Mouse (Mus musculus) CH12.LX (cell line): ENCODE results near the gene Otud4. TPM values are rescaled to one million over a fixed set of nuclear protein-coding genes. Genes with fewer than 3 reads are reported as not detected.

Experiments used
- DNase-seq: peaks from one replicate; pipeline ENCODE4 v3.0.0-alpha.2; 2013; ENCODE audit errors: extremely low read depth
- H3K27ac ChIP-seq: 2 replicates; pipeline ENCODE4 v1.5.1; 2012; ENCODE audit warnings: low read depth, mild to moderate bottlenecking, control low read depth, moderate library complexity; ENCODE audit not compliant: insufficient read depth
- H3K27me3 ChIP-seq: replicated peaks from 2 replicates; pipeline ENCODE3; 2012; ENCODE audit warnings: inconsistent platforms
- H3K36me3 ChIP-seq, 2 experiments: replicated peaks in 1 of 2; 2 replicates each; pipeline versions ENCODE3 to v1.6.1; 2012; ENCODE audit warnings: inconsistent platforms in 1 of 2, low read length in 1 of 2, mild to moderate bottlenecking in 1 of 2, mixed read lengths in 1 of 2, moderate library complexity in 1 of 2; ENCODE audit not compliant: control insufficient read depth in 1 of 2, insufficient read depth in 1 of 2
- H3K4me1 ChIP-seq, 2 experiments: 2 replicates each; pipeline ENCODE4 v1.6.1; 2012; ENCODE audit warnings: inconsistent platforms in 1 of 2, moderate library complexity in 1 of 2; ENCODE audit not compliant: insufficient read depth in 2 of 2, control insufficient read depth in 1 of 2
- H3K4me2 ChIP-seq: 2 replicates; pipeline ENCODE4 v1.6.1; 2012; ENCODE audit warnings: low read depth, mild to moderate bottlenecking, control low read depth; ENCODE audit not compliant: poor library complexity, insufficient read depth, severe bottlenecking
- H3K4me3 ChIP-seq, 3 experiments: fragments of 150-350 bp in 1 of 3; sonication (generic) in 1 of 3; replicated peaks in 1 of 3; 2 replicates each; pipeline versions ENCODE3 to v1.5.1; 2011 to 2012; ENCODE audit warnings: low read depth in 2 of 3, low read length in 2 of 3, mild to moderate bottlenecking in 2 of 3, moderate library complexity in 2 of 3, control low read depth in 1 of 3, improper control_type of control experiment in 1 of 3, inconsistent platforms in 1 of 3, mixed read lengths in 1 of 3; ENCODE audit not compliant: poor library complexity in 1 of 3
- H3K79me2 ChIP-seq: replicated peaks from 2 replicates; pipeline ENCODE4 v1.6.1; 2012; ENCODE audit warnings: mild to moderate bottlenecking, moderate library complexity; ENCODE audit not compliant: control insufficient read depth, poor library complexity, insufficient read depth, severe bottlenecking; ENCODE audit errors: extremely low read depth
- H3K9ac ChIP-seq: 2 replicates; pipeline ENCODE4 v1.6.1; 2012; ENCODE audit warnings: low read depth, mild to moderate bottlenecking, control low read depth, moderate library complexity; ENCODE audit not compliant: insufficient read depth
- H3K9me3 ChIP-seq: replicated peaks from 2 replicates; pipeline ENCODE3; 2012; ENCODE audit warnings: low read length, inconsistent platforms, mixed read lengths
- CHD1 ChIP-seq: IDR thresholded peaks from 2 replicates; pipeline ENCODE4 v1.6.1; 2012; ENCODE audit warnings: low read depth, low read length, improper control_type of control experiment, inconsistent platforms
- E2F4 ChIP-seq: IDR thresholded peaks from 2 replicates; pipeline ENCODE4 v1.6.1; 2011; ENCODE audit warnings: low read depth, low read length, improper control_type of control experiment; ENCODE audit not compliant: insufficient replicate concordance
- EP300 ChIP-seq: IDR thresholded peaks from 2 replicates; pipeline ENCODE4 v1.6.1; 2011; ENCODE audit warnings: low read length, improper control_type of control experiment
- ETS1 ChIP-seq: conservative IDR thresholded peaks from 2 replicates; pipeline ENCODE4 v1.6.1; 2012; ENCODE audit warnings: low read depth, mild to moderate bottlenecking, inconsistent platforms, low read length, improper control_type of control experiment, moderate library complexity
- HCFC1 ChIP-seq: IDR thresholded peaks from 2 replicates; pipeline ENCODE4 v1.6.1; 2012; ENCODE audit warnings: low read depth, mild to moderate bottlenecking, inconsistent platforms, low read length, improper control_type of control experiment
- IRF4 ChIP-seq: IDR thresholded peaks from 2 replicates; pipeline ENCODE4 v1.6.1; 2014; ENCODE audit warnings: low read depth, mild to moderate bottlenecking, inconsistent platforms, low read length, improper control_type of control experiment
- JUN ChIP-seq: IDR thresholded peaks from 2 replicates; pipeline ENCODE4 v1.6.1; 2011; ENCODE audit warnings: low read depth, mild to moderate bottlenecking, low read length, improper control_type of control experiment, moderate library complexity; ENCODE audit not compliant: insufficient read depth
- JUND ChIP-seq: conservative IDR thresholded peaks from 2 replicates; pipeline ENCODE4 v1.6.1; 2011; ENCODE audit warnings: low read depth, low read length, improper control_type of control experiment
- MAFK ChIP-seq: IDR thresholded peaks from 2 replicates; pipeline ENCODE4 v1.6.1; 2011; ENCODE audit warnings: low read length, improper control_type of control experiment; ENCODE audit not compliant: insufficient replicate concordance
- MAX ChIP-seq: IDR thresholded peaks from 2 replicates; pipeline ENCODE4 v1.6.1; 2011; ENCODE audit warnings: low read length, improper control_type of control experiment
- MAZ ChIP-seq: IDR thresholded peaks from 2 replicates; pipeline ENCODE4 v1.6.1; 2012; ENCODE audit warnings: low read depth, mild to moderate bottlenecking, inconsistent platforms, low read length, improper control_type of control experiment, moderate library complexity
- MEF2A ChIP-seq: IDR thresholded peaks from 2 replicates; pipeline ENCODE4 v1.6.1; 2014; ENCODE audit warnings: low read depth, mild to moderate bottlenecking, inconsistent platforms, low read length, improper control_type of control experiment, borderline replicate concordance
- MYC ChIP-seq: IDR thresholded peaks from 2 replicates; pipeline ENCODE4 v1.6.1; 2011; ENCODE audit warnings: low read depth, mild to moderate bottlenecking, improper control_type of control experiment, low read length
- NELFE ChIP-seq: IDR thresholded peaks from 2 replicates; pipeline ENCODE4 v1.6.1; 2011; ENCODE audit warnings: low read depth, low read length, improper control_type of control experiment
- NRF1 ChIP-seq: IDR thresholded peaks from 2 replicates; pipeline ENCODE4 v1.6.1; 2014; ENCODE audit warnings: low read depth, mild to moderate bottlenecking, inconsistent platforms, low read length, improper control_type of control experiment, moderate library complexity
- POLR2A ChIP-seq: IDR thresholded peaks from 2 replicates; pipeline ENCODE4 v1.6.1; 2011; ENCODE audit warnings: low read depth, mild to moderate bottlenecking, improper control_type of control experiment, low read length
- RAD21 ChIP-seq: IDR thresholded peaks from 2 replicates; pipeline ENCODE4 v1.6.1; 2011; ENCODE audit warnings: low read depth, mild to moderate bottlenecking, low read length, improper control_type of control experiment, moderate library complexity
- RCOR1 ChIP-seq: conservative IDR thresholded peaks from 2 replicates; pipeline ENCODE4 v1.6.1; 2012; ENCODE audit warnings: low read depth, mild to moderate bottlenecking, inconsistent platforms, low read length, improper control_type of control experiment
- SIN3A ChIP-seq: IDR thresholded peaks from 2 replicates; pipeline ENCODE4 v1.6.1; 2012; ENCODE audit warnings: low read length, improper control_type of control experiment, inconsistent platforms
- SMC3 ChIP-seq: IDR thresholded peaks from 2 replicates; pipeline ENCODE4 v1.6.1; 2011; ENCODE audit warnings: low read depth, low read length, improper control_type of control experiment
- TBP ChIP-seq: conservative IDR thresholded peaks from 2 replicates; pipeline ENCODE4 v1.6.1; 2011; ENCODE audit warnings: low read depth, low read length, improper control_type of control experiment
- USF1 ChIP-seq: IDR thresholded peaks from 2 replicates; pipeline ENCODE4 v1.6.1; 2014; ENCODE audit warnings: low read depth, mild to moderate bottlenecking, inconsistent platforms, low read length, improper control_type of control experiment
- USF2 ChIP-seq: conservative IDR thresholded peaks from 2 replicates; pipeline ENCODE4 v1.6.1; 2011; ENCODE audit warnings: low read depth, low read length, improper control_type of control experiment
- ZKSCAN1 ChIP-seq: IDR thresholded peaks from 2 replicates; pipeline ENCODE4 v1.6.1; 2012; ENCODE audit warnings: low read depth, inconsistent platforms, low read length, improper control_type of control experiment, borderline replicate concordance
- ZMIZ1 ChIP-seq: IDR thresholded peaks from 2 replicates; pipeline ENCODE4 v1.6.1; 2012; ENCODE audit warnings: low read depth, mild to moderate bottlenecking, inconsistent platforms, low read length, improper control_type of control experiment
- dilution Hi-C: fragments of 300-500 bp; cut with MboI; formaldehyde crosslinking; loops from 2 replicates; pipeline ENCODE4 v1.14.3; 2020; ENCODE audit warnings: low sequenced_read_pairs; ENCODE audit not compliant: extremely low pct_unique_long_range_greater_than_20kb, extremely low pct_ligation_motif_present
- in situ Hi-C: fragments of 300-500 bp; cut with MboI; formaldehyde crosslinking; loops from 3 replicates; pipeline ENCODE4 v1.14.3; 2019; ENCODE audit warnings: low sequenced_read_pairs, low pct_ligation_motif_present, low pct_unique_long_range_greater_than_20kb, mixed read lengths
- polyA plus RNA-seq: library from polyadenylated mRNA; unstranded; fragments of >175 nt; gene quantifications from 2 replicates; pipeline ENCODE4 v1.2.1, GENCODE M21; 2012; ENCODE audit warnings: low read depth; ENCODE audit not compliant: insufficient read length
- total RNA-seq, 2 experiments: library from RNA; depleted of rRNA; stranded (reverse); fragments of 300-350 nt in 1 of 2; fragments of >200 nt in 1 of 2; gene quantifications; 2 replicates each; pipeline ENCODE4 v1.2.3; 2012 to 2014

Otud4 gene
- total and polyA plus RNA-seq, 3 experiments = 22.8 to 44.6 (median 42.3) TPM

DNA sequence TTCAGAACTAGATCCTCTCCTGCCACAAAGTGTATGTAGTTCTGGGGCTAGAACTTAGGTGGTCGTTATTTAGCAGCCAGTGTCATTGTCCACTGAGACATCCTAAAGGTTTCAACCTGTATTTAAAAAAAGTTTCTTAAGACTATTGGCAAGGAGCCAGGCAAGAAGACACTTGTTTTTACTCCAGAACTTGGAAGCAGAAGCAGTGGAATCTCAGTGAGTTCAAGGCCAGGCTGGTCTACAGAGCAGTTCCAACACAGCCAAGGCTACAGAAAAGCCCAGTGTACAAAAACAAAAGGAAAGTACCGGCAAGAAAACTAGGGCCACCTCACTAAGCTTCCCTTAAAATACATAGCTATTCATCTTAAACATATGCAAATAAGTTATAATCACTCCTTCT lies 53.1 kb downstream of the Otud4 start:
- Histone ChIP-seq H3K4me1 (no peaks in the 10 kb centered on the region), H3K4me3 (no peak overlapping the region), H3K9me3 (no peaks in the 10 kb centered on the region), H3K27me3 (no peaks in the 10 kb centered on the region), H3K27ac (no peak overlapping the region), H3K36me3 (peaks cover 53 to 94% of the 10 kb centered on the region in 2 experiments), H3K79me2 (peaks cover 5% of the 10 kb centered on the region; the same call in 1 of the 2 replicates), H3K4me2 (no peak overlapping the region), H3K9ac (no peak overlapping the region)
- in situ Hi-C loops = loop anchor here (25.0 kb wide), 1 partner anchor 1020 kb away; no protein-coding TSS in a partner anchor
- dilution Hi-C loops = no loop called here
- no peak for DNase-seq
- no peak for TF ChIP-seq MAFK
- no peak for TF ChIP-seq ETS1
- TF ChIP-seq IRF4 = no peak
- TF ChIP-seq NRF1 = no peak
- no peak for TF ChIP-seq JUND
- no peak for TF ChIP-seq ZKSCAN1
- no peak for TF ChIP-seq SIN3A
- TF ChIP-seq MAZ = no peak
- TF ChIP-seq MEF2A = no peak
- TF ChIP-seq ZMIZ1 = no peak
- TF ChIP-seq RAD21 = no peak
- no peak for TF ChIP-seq RCOR1

- peaks cover 38 to 54% of the 10 kb centered on the region in 2 experiments for H3K36me3 ChIP-seq
- dilution Hi-C loops = no loop called here
- in situ Hi-C loops = no loop called here
Observed at GRCm38 (mm10) chr8:79706687-79707086, 67.3 kb downstream of the Otud4 start.

More at GRCm38 (mm10) chr8:79706687-79707086, 67.3 kb downstream of the Otud4 start:
- H3K9ac ChIP-seq = no peak overlapping the region
- H3K27me3 ChIP-seq = no peaks in the 10 kb centered on the region
- H3K9me3 ChIP-seq = no peaks in the 10 kb centered on the region
- TF ChIP-seq MAFK (no peak), MAX (no peak), USF2 (no peak), NELFE (no peak), TBP (no peak), MYC (no peak), POLR2A (no peak), HCFC1 (no peak), EP300 (no peak), ZKSCAN1 (no peak), JUN (no peak), USF1 (no peak), CHD1 (no peak), RAD21 (no peak), E2F4 (no peak), MAZ (no peak), ZMIZ1 (no peak), IRF4 (no peak), SMC3 (no peak)
- peaks cover 35% of the 10 kb centered on the region for H3K79me2 ChIP-seq
- peaks cover 0 to 5% of the 10 kb centered on the region in 2 experiments; a peak in 1 of 4 replicates for H3K4me1 ChIP-seq
- no peak for DNase-seq
- no peak overlapping the region for H3K27ac ChIP-seq
- H3K4me3 ChIP-seq = no peak overlapping the region
- no peak overlapping the region for H3K4me2 ChIP-seq
